Mouse (Mus musculus): ENCODE data around the gene Pelo. TPM values are rescaled to one million over a fixed set of nuclear protein-coding genes. Genes with fewer than 3 reads are reported as not detected.
A peak's percentile ranks its signal among the peaks of the same experiment; 100 is the strongest.

Gene Pelo
- polyA plus RNA-seq, 1 experiment from 2014 or later = 6.4 TPM

- H3K4me3 ChIP-seq (ENCODE audit: low read depth, low read length) = peak overlapping the region; percentile 70
- 52% methylated on average over 9 of the region's 9 CpGs for WGBS
- H3K4me2 ChIP-seq (ENCODE audit: low read depth, low read length, severe bottlenecking) = peak overlapping the region; percentile 95
- H3K4me1 ChIP-seq (replicated peaks; ENCODE audit: control insufficient read depth, insufficient read depth, low read length) = peaks cover 2% of the 10 kb centered on the region; the same call in 1 of the 2 replicates
- peak overlapping the region; percentile 74; the same call in 1 of the 2 replicates for H3K9ac ChIP-seq (ENCODE audit: low read length)
- H3K36me3 ChIP-seq (ENCODE audit: control insufficient read depth, insufficient read depth, low read length) = peaks cover 4% of the 10 kb centered on the region; the same call in 1 of the 2 replicates
- H3K9me3 ChIP-seq (ENCODE audit: control insufficient read depth, low read length) = no peaks in the 10 kb centered on the region; the same call in 1 of the 2 replicates
- ATAC-seq (replicated peaks; ENCODE audit: low FRiP score) (no peak), DNase-seq (ENCODE audit: low spot score) (no peak)
- H3K27me3 ChIP-seq (ENCODE audit: control insufficient read depth, insufficient read depth, low read length) = no peaks in the 10 kb centered on the region
- no peak overlapping the region for H3K27ac ChIP-seq (ENCODE audit: low read depth, low read length)
Measured at GRCm38 (mm10) chr13:115090977-115091445, 1.0 kb upstream of the Pelo start.

- DNase-seq (ENCODE audit: low spot score) (peak; percentile 63), ATAC-seq (replicated peaks; ENCODE audit: low FRiP score) (peak; percentile 71)
- Histone ChIP-seq H3K27ac (ENCODE audit: low read depth, low read length) (no peak overlapping the region), H3K9ac (ENCODE audit: low read length) (peak overlapping the region; percentile 74), H3K36me3 (ENCODE audit: control insufficient read depth, insufficient read depth, low read length) (peaks cover 4% of the 10 kb centered on the region; the same call in 1 of the 2 replicates), H3K27me3 (ENCODE audit: control insufficient read depth, insufficient read depth, low read length) (no peaks in the 10 kb centered on the region), H3K4me2 (ENCODE audit: low read depth, low read length, severe bottlenecking) (peak overlapping the region; percentile 95), H3K4me3 (ENCODE audit: low read depth, low read length) (peak overlapping the region; percentile 70), H3K9me3 (ENCODE audit: control insufficient read depth, low read length) (no peaks in the 10 kb centered on the region; the same call in 1 of the 2 replicates), H3K4me1 (replicated peaks; ENCODE audit: control insufficient read depth, insufficient read depth, low read length) (peaks cover 2% of the 10 kb centered on the region; the same call in 1 of the 2 replicates)
- WGBS = 9% methylated on average over 33 of the region's 35 CpGs
Measured at GRCm38 (mm10) chr13:115089395-115090025, 476 bp downstream of the Pelo start.

DNA sequence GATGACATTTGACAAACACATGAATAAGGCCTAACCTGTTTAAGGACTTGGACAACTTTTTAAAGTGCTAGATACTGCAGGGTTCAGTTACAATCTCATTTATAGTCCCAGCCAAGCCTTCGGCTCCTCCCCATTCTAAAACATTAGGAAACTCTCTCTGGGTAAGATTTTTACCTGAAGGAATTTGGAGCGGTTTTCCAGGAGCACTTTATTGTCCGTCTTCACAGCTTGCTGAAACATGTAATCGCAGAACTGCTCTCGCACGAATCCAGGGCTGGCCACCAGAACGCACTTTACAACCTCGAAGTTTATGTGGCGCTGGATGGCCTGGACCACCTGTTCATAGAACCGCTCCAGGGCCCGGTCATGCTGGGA is 979 bp downstream of the Pelo start:
- Histone ChIP-seq H3K9me3 (ENCODE audit: control insufficient read depth, low read length) (no peaks in the 10 kb centered on the region; the same call in 1 of the 2 replicates), H3K4me1 (replicated peaks; ENCODE audit: control insufficient read depth, insufficient read depth, low read length) (peaks cover 2% of the 10 kb centered on the region; the same call in 1 of the 2 replicates), H3K4me2 (ENCODE audit: low read depth, low read length, severe bottlenecking) (peak overlapping the region; percentile 95), H3K36me3 (ENCODE audit: control insufficient read depth, insufficient read depth, low read length) (peaks cover 4% of the 10 kb centered on the region; the same call in 1 of the 2 replicates), H3K9ac (ENCODE audit: low read length) (peak overlapping the region; percentile 74), H3K27ac (ENCODE audit: low read depth, low read length) (no peak overlapping the region), H3K4me3 (ENCODE audit: low read depth, low read length) (peak overlapping the region; percentile 70), H3K27me3 (ENCODE audit: control insufficient read depth, insufficient read depth, low read length) (no peaks in the 10 kb centered on the region)
- ATAC-seq (replicated peaks; ENCODE audit: low FRiP score) (no peak), DNase-seq (ENCODE audit: low spot score) (no peak)
- WGBS = 65% methylated on average over 11 of the region's 11 CpGs

DNA sequence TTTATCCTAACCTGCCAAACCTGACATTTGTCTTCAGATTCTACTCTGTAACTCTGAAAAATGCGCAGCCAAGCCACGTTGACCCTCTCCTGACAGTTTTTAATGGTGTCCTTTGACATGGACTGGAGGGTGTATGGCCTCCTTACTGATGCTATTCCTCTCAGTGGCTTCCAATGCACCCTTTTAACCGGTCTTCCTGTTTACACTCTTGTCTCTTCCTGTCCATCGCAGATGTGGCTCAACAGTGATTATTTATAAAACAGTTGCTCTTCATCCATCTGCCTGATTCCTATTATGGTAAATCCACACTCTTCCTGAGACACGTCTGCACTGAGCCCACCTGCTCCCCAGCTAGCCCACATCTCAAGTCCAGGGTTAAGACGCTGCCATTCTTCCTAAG is 4.0 kb downstream of the Pelo start:
- no peak overlapping the region for H3K27ac ChIP-seq (ENCODE audit: low read depth, low read length)
- no peak overlapping the region for H3K9ac ChIP-seq (ENCODE audit: low read length)
- DNase-seq (ENCODE audit: low spot score) (no peak), ATAC-seq (replicated peaks; ENCODE audit: low FRiP score) (no peak)
- H3K36me3 ChIP-seq (ENCODE audit: control insufficient read depth, insufficient read depth, low read length) = peaks cover 4% of the 10 kb centered on the region; the same call in 1 of the 2 replicates
- 91% methylated on average over 6 of the region's 6 CpGs for WGBS
- H3K9me3 ChIP-seq (ENCODE audit: control insufficient read depth, low read length) = no peaks in the 10 kb centered on the region; the same call in 1 of the 2 replicates
- no peak overlapping the region for H3K4me2 ChIP-seq (ENCODE audit: low read depth, low read length, severe bottlenecking)
- peaks cover 2% of the 10 kb centered on the region; the same call in 1 of the 2 replicates for H3K4me1 ChIP-seq (replicated peaks; ENCODE audit: control insufficient read depth, insufficient read depth, low read length)
- no peak overlapping the region for H3K4me3 ChIP-seq (ENCODE audit: low read depth, low read length)
- H3K27me3 ChIP-seq (ENCODE audit: control insufficient read depth, insufficient read depth, low read length) = no peaks in the 10 kb centered on the region

DNA sequence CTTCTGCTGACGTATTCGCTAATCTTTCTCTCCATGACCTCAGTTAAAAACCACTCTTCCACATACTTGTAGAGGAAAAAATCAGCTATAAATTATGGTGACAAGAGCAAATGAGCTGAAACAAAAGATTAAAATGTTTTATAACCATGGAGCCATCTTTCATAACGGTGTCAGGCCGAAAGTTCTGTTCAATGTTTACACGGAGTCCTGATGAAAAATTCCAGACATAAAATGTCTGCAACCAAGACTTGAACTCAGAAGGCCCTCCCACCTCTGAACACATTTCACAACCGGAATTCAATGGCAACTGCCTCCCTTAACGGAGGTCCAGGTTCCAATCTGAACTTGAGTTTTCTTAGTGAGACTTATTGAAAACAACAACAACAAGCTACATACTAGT is 7.6 kb downstream of the Pelo start:
- ATAC-seq (replicated peaks; ENCODE audit: low FRiP score) (no peak), DNase-seq (ENCODE audit: low spot score) (no peak)
- no peak overlapping the region for H3K9ac ChIP-seq (ENCODE audit: low read length)
- 94% methylated on average over 7 of the region's 7 CpGs for WGBS
- no peaks in the 10 kb centered on the region for H3K4me1 ChIP-seq (replicated peaks; ENCODE audit: control insufficient read depth, insufficient read depth, low read length)
- H3K27ac ChIP-seq (ENCODE audit: low read depth, low read length) = no peak overlapping the region
- no peaks in the 10 kb centered on the region for H3K27me3 ChIP-seq (ENCODE audit: control insufficient read depth, insufficient read depth, low read length)
- no peak overlapping the region for H3K4me3 ChIP-seq (ENCODE audit: low read depth, low read length)
- no peaks in the 10 kb centered on the region for H3K36me3 ChIP-seq (ENCODE audit: control insufficient read depth, insufficient read depth, low read length)
- H3K9me3 ChIP-seq (ENCODE audit: control insufficient read depth, low read length) = no peaks in the 10 kb centered on the region; the same call in 1 of the 2 replicates
- H3K4me2 ChIP-seq (ENCODE audit: low read depth, low read length, severe bottlenecking) = no peak overlapping the region

GRCm38 (mm10) chr13:115079996-115080585 is 9.9 kb downstream of the Pelo start:
- WGBS = 91% methylated on average over 3 of the region's 3 CpGs
- H3K27ac ChIP-seq (ENCODE audit: low read depth, low read length) = no peak overlapping the region

DNA sequence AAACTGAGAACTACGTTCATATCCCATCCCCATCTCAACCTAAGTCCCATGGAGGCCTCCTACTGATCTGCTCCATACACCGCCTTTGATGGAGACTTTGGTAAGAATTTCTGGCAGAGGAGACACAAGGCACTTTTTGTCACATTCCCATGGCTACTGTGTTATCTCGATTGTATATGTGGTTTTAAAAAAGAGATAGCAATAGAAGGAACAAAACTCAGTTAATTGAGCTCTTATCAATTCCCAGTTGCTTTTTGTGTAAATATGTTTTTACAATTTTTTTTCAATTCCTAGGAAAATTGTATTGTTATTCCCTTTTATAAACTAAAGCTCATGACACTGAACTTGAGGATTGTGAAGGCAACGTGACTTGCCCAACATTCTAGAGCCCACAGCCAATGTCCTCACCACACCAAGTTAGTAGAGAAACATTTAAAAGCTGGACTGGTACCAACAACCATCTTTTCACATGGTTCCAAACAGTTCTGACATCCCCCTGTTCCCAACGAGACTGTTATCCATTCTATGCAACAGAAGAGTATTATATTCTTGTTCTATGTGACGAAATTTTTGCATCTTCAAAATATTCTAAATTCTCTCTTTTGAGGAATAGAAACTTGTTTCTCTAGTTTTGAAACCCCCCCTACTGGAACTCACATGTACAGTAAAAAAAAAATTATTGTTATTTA is 10.8 kb downstream of the Pelo start:
- H3K9me3 ChIP-seq (ENCODE audit: control insufficient read depth, low read length) = no peaks in the 10 kb centered on the region
- H3K27me3 ChIP-seq (ENCODE audit: control insufficient read depth, insufficient read depth, low read length) = no peaks in the 10 kb centered on the region
- DNase-seq (ENCODE audit: low spot score) = no peak
- H3K36me3 ChIP-seq (ENCODE audit: control insufficient read depth, insufficient read depth, low read length) = no peaks in the 10 kb centered on the region
- H3K9ac ChIP-seq (ENCODE audit: low read length) = no peak overlapping the region
- H3K4me2 ChIP-seq (ENCODE audit: low read depth, low read length, severe bottlenecking) = no peak overlapping the region
- no peak for ATAC-seq (replicated peaks; ENCODE audit: low FRiP score)
- H3K27ac ChIP-seq (ENCODE audit: low read depth, low read length) = no peak overlapping the region
- 88% methylated on average over 6 of the region's 6 CpGs for WGBS
- H3K4me3 ChIP-seq (ENCODE audit: low read depth, low read length) = no peak overlapping the region
- H3K4me1 ChIP-seq (replicated peaks; ENCODE audit: control insufficient read depth, insufficient read depth, low read length) = no peaks in the 10 kb centered on the region

More at GRCm38 (mm10) chr13:115079996-115080585, 9.9 kb downstream of the Pelo start:
- no peaks in the 10 kb centered on the region for H3K9me3 ChIP-seq (ENCODE audit: control insufficient read depth, low read length)
- ATAC-seq (replicated peaks; ENCODE audit: low FRiP score) (no peak), DNase-seq (ENCODE audit: low spot score) (no peak)
- H3K4me1 ChIP-seq (replicated peaks; ENCODE audit: control insufficient read depth, insufficient read depth, low read length) = no peaks in the 10 kb centered on the region
- no peaks in the 10 kb centered on the region for H3K36me3 ChIP-seq (ENCODE audit: control insufficient read depth, insufficient read depth, low read length)
- no peak overlapping the region for H3K4me3 ChIP-seq (ENCODE audit: low read depth, low read length)
- no peaks in the 10 kb centered on the region for H3K27me3 ChIP-seq (ENCODE audit: control insufficient read depth, insufficient read depth, low read length)
- H3K9ac ChIP-seq (ENCODE audit: low read length) = no peak overlapping the region
- no peak overlapping the region for H3K4me2 ChIP-seq (ENCODE audit: low read depth, low read length, severe bottlenecking)

DNA sequence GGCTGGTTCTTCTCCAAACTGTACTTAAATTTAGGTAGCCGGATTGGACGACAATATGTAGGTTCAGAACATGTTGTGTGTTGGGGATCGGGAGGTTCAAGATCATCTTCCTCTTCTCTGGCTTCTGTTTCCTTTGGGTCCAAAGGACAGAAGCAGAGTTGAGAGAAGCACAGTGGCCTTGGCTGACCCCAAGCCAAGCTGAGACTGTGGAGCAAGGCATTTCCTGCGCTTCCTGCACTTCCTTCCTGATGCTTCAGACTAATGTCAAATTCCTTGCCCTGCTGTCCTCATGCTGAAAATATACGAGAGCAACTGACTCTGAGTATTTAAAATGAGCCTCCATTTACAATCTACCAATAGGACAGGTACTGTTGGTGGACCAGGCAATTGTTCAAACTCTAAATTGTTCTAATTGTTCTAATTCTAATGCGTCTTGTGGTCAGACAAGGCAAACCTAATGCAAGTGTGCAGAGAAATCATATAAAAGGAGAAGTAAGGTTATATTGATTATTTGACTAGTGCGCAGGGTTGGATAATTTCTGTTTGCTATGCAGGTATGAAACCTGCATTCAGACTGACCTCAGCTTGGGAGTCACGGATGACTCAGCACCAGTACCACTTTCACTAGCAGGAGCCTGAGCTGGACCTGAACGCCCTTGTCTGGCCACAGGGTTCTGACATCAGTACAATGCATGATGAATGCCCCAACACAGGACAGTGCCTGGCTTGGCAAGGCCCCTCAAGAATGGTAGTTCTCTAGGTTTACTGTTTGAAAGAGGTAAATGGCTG is 12.4 kb downstream of the Pelo start:
- H3K27me3 ChIP-seq (ENCODE audit: control insufficient read depth, insufficient read depth, low read length) = no peaks in the 10 kb centered on the region
- ATAC-seq (replicated peaks; ENCODE audit: low FRiP score) = no peak
- no peak overlapping the region for H3K4me3 ChIP-seq (ENCODE audit: low read depth, low read length)
- H3K27ac ChIP-seq (ENCODE audit: low read depth, low read length) = no peak overlapping the region
- H3K4me1 ChIP-seq (replicated peaks; ENCODE audit: control insufficient read depth, insufficient read depth, low read length) = no peaks in the 10 kb centered on the region
- no peaks in the 10 kb centered on the region for H3K36me3 ChIP-seq (ENCODE audit: control insufficient read depth, insufficient read depth, low read length)
- no peaks in the 10 kb centered on the region for H3K9me3 ChIP-seq (ENCODE audit: control insufficient read depth, low read length)
- no peak overlapping the region for H3K9ac ChIP-seq (ENCODE audit: low read length)
- no peak overlapping the region for H3K4me2 ChIP-seq (ENCODE audit: low read depth, low read length, severe bottlenecking)
- DNase-seq (ENCODE audit: low spot score) = no peak
- WGBS = 86% methylated on average over 9 of the region's 9 CpGs
